Mouse (Mus musculus) heart, adult 8-10 months (tissue): ENCODE data around the gene Celf6. TPM values are rescaled to one million over a fixed set of nuclear protein-coding genes. Genes with fewer than 3 reads are reported as not detected.

ENCODE experiments used
- total RNA-seq, 4 experiments: library from RNA; stranded (reverse); gene quantifications; 2 replicates each; pipeline ENCODE4 v1.2.4; 2022

Celf6 gene
- total RNA-seq, 4 experiments from 2014 or later = not detected

Other genes with a start within 250 kb of the Celf6 start
- gene Bbs4, start 224.4 kb upstream of the Celf6 start, total RNA-seq = 1 to 10 TPM; 2.8 to 4.5 (median 3.5) TPM
- 10 to 100 TPM; 69.9 to 81.0 (median 78.4) TPM for gene Arih1, start 91.3 kb upstream of the Celf6 start, total RNA-seq
- 10 to 100 TPM; 45.0 to 50.7 (median 49.5) TPM for gene Hexa, start 38.4 kb upstream of the Celf6 start, total RNA-seq
- gene Tmem202, start 38.1 kb upstream of the Celf6 start, total RNA-seq = under 1 TPM; 0.40 to 0.91 (median 0.79) TPM
- gene Parp6, start 39.4 kb downstream of the Celf6 start, total RNA-seq = 10 to 100 TPM; 15.1 to 17.9 (median 15.8) TPM
- gene Pkm, start 78.5 kb downstream of the Celf6 start, total RNA-seq = 1,000 to 10,000 TPM; 1,114 to 1,272 (median 1,167) TPM
- gene Gramd2, start 102.2 kb downstream of the Celf6 start, total RNA-seq = not detected
- gene Senp8, start 172.8 kb downstream of the Celf6 start, total RNA-seq = 10 to 100 TPM in 3 of 4 experiments, 1 to 10 TPM in 1; 6.8 to 11.6 (median 10.9) TPM
- 10 to 100 TPM; 11.2 to 12.4 (median 11.4) TPM for gene Myo9a, start 173.0 kb downstream of the Celf6 start, total RNA-seq